Mouse (Mus musculus) erythroblast, embryonic 14.5 days (primary cell): ENCODE measurements around the gene Prkch.

Experiments
- GATA1 ChIP-seq: IDR thresholded peaks from 2 replicates; pipeline ENCODE4 v1.6.1; 2012; ENCODE audit warnings: low read length, inconsistent platforms, mixed read lengths
- TAL1 ChIP-seq: IDR thresholded peaks from 3 replicates; pipeline ENCODE4 v1.6.1; 2012; ENCODE audit warnings: low read length, inconsistent platforms, mixed read lengths

DNA sequence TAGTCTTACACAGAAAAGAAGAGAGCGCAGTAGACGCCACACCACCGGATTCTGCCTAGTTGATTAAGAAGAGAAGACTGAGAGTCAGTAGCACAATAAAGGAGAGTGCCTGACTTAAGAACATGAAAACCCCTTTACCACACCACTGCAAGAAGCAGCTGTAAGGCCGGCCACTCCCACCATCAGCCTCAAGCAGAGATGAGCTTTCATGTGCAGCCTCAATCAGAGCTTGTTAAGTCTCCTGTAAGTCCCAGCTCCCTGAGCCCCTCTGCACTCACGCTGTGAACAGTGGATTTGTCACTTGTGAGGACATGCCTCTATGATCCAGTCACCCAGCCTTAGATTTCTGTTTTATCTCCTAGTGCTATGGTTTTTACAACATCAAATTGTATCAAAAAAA lies 221.4 kb downstream of the Prkch start:
- TF ChIP-seq TAL1 (no peak), GATA1 (no peak)
